Mouse (Mus musculus) CD4-positive, CD25-positive, alpha-beta regulatory T cell, adult 4 months (primary cell): Measurements from ENCODE around the gene Aldh18a1. TPM values are rescaled to one million over a fixed set of nuclear protein-coding genes. Genes with fewer than 3 reads are reported as not detected.

Experiments used
- ATAC-seq: one replicate; pipeline ENCODE4 v1.8.0; 2017
- polyA plus RNA-seq, 2 experiments: library from polyadenylated mRNA; unstranded; fragments of 100-300 nt; shearing (Covaris generic); gene quantifications; one replicate each; pipeline ENCODE4 v1.2.1; 2017

The Aldh18a1 gene
- polyA plus RNA-seq, 2 experiments from 2014 or later: 39.2 to 80.4 TPM

DNA sequence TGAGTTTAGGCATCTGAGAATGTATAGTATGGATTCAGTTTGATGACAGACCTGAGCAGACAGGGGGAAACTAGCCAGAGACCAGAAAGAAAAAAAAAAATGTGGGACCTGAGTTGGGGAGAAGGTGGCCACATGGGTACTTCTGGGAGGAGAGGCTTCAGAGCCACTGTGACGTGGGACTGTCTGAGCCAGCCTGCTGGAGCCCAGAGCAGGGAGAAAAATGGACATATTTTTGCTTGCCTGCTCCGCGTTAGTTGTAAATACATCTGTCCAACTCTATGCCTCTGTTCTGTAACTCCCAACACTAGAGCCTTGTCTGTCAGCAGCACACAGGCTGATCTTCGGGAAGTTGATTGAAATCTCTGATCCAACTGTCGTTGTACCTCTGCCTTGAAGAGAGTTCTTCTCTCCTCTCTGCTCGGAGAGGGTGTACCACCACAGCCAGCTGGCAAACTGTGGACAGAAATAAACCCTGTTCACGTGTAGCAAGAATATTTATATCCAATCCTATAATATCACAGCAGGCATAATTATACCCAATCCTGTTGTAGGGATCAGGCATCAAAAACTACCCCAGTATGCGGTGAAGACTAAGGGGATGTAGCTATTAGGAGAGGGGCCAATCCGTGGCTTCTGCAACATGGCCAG, 61.8 kb downstream of the Aldh18a1 start:
- ATAC-seq: no peak

GRCm38 (mm10) chr19:40523431-40524005, 64.7 kb downstream of the Aldh18a1 start:
- ATAC-seq: no peak

DNA sequence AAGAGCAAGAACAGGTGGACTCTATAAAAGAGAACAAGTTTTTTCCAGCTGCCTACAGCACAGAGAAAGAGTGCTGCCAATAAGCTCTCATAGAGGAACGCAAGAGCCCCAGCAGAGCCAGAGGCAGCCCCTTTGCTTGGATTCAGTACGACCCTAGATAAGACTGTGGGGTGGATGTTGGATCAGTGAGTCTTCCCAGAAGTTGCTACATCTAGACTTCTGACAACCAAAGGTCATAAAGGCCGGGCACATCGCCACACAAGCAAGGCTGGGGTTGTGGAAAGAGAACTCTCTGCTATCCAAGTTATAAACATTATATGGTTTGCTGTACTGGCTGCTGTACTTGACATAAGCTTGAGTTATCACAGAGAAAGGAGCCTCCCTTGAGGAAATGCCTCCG, 67.9 kb downstream of the Aldh18a1 start:
- no peak for ATAC-seq

DNA sequence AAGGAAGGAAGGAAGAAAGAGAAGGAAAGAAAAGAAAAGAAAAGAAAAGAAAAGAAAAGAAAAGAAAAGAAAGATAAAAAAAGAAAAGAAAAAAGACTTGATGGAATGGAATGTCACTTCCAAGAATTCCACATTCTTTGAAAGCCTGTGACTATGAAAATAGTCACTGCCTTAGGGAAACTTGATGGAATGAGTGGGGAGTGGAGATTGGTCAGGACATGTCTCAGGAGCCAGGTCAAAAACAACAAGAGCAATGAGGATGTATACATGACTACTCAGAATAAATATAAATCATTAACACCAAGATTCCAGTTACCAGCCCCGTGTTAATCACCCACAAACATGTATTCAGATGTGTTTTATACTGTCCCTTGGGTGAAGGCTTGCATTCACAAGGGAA, 69.6 kb downstream of the Aldh18a1 start:
- ATAC-seq: no peak

DNA sequence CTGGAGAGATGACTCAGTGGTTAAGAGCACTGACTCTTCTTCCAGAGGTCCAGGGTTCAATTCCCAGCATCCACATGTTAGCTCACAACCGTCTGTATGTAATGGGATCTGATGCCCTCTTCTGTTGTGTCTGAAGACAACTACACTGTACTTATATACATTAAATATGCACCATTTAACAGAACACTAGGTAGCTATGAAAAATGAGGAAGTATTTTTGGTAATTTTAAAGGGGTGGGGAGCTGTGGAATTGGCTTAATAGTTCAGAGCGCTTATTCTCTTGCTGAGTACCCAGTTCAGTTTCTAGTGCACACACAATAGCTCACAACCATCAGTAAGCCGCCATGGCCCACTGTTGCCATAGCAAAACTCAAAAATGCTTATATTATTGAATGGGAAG, 72.7 kb downstream of the Aldh18a1 start:
- no peak for ATAC-seq

- ATAC-seq: no peak
Measured at GRCm38 (mm10) chr19:40514376-40514775, 73.9 kb downstream of the Aldh18a1 start.

GRCm38 (mm10) chr19:40513632-40514078, 74.6 kb downstream of the Aldh18a1 start, which contains the start of gene Sorbs1:
TSS of gene Sorbs1 (minus strand) at chr19:40513779.
- ATAC-seq: peak; percentile 92

GRCm38 (mm10) chr19:40512500-40513421, 75.5 kb downstream of the Aldh18a1 start:
- peak; percentile 42 for ATAC-seq

DNA sequence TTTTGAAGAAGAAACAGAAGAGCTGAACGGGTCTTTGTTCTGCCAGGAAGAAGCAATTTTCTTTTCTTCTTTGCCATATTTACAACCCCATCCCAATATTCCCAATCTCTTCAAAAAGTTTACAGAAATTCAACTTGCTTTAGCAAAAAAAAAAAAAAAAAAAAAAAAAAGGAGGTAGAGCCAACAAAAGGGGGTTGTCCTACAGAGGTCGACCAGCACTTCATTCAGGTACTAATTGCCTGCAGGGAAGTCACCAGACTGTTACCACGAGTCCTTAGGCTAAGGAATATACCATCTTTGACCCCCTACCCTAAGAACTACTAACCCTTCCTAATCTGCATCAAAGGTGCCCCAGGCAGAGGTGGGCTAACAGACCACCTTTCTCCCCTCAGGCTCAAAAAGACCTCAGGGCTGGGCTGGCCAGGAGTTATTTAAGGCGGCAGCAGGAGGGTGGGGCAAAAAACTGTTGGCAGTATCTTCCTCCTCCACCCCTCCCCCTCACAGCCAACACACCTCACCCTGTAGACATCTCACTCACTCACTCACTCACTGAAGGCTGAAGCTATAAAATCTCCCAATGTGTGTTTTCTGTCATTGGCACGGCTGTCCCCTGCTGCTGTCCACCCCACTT, 76.5 kb downstream of the Aldh18a1 start:
- ATAC-seq: no peak

DNA sequence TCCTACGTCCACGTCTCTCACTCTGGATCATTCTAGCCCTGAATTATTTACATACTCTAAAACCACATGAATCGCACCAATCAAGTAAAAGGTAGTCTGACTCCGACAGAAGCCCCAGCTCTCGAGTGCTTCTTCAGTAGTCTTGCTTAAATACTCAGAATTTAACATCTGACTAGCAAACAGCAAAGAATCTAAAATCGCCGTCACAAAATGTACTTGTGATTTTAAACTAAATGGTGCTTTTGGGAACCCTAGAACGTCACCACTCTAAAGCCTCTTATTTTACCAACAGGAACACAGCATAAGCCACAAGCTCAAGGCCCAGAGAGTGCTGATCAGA, 77.2 kb downstream of the Aldh18a1 start:
- no peak for ATAC-seq

GRCm38 (mm10) chr19:40510387-40511099, 77.7 kb downstream of the Aldh18a1 start:
- ATAC-seq: no peak

GRCm38 (mm10) chr19:40509274-40509673, 79.0 kb downstream of the Aldh18a1 start:
- ATAC-seq: no peak

GRCm38 (mm10) chr19:40508851-40509250, 79.4 kb downstream of the Aldh18a1 start:
- peak; percentile 6 for ATAC-seq

- ATAC-seq: no peak
Measured at GRCm38 (mm10) chr19:40506965-40507364, 81.3 kb downstream of the Aldh18a1 start.

- no peak for ATAC-seq
Measured at GRCm38 (mm10) chr19:40504336-40504735, 83.9 kb downstream of the Aldh18a1 start.

Other genes starting within 250 kb of the Aldh18a1 start
- gene Sorbs1, start 74.7 kb downstream of the Aldh18a1 start, polyA plus RNA-seq: 10 to 100 TPM; 19.0 to 28.5 TPM
- gene Tctn3, start 23.8 kb upstream of the Aldh18a1 start, polyA plus RNA-seq: 10 to 100 TPM in 1 of 2 experiments, 1 to 10 TPM in 1; 8.5 to 13.1 TPM
- gene Entpd1, start 23.9 kb upstream of the Aldh18a1 start, polyA plus RNA-seq: 10 to 100 TPM; 44.4 to 58.8 TPM
- under 1 TPM; 0.47 to 0.93 TPM for gene Cc2d2b, start 160.3 kb upstream of the Aldh18a1 start, polyA plus RNA-seq
- gene Ccnj, start 242.8 kb upstream of the Aldh18a1 start, polyA plus RNA-seq: 1 to 10 TPM; 4.1 to 5.5 TPM